Mouse (Mus musculus): ENCODE results near the gene Slc18a2. TPM values are rescaled to one million over a fixed set of nuclear protein-coding genes. Genes with fewer than 3 reads are reported as not detected.

Slc18a2 gene
- polyA plus RNA-seq, 1 experiment from 2014 or later = 9.7 TPM

Other genes starting within 250 kb of the Slc18a2 start
- 0.18 and 0.28 TPM in 2 replicates for gene Shtn1, start 184.8 kb upstream of the Slc18a2 start, polyA plus RNA-seq (2016; fragmentation: Nextera tagmentation; extraction: Ambion mirVana)
- not detected in 2 replicates for gene Vax1, start 90.8 kb upstream of the Slc18a2 start, polyA plus RNA-seq (2016; fragmentation: Nextera tagmentation; extraction: Ambion mirVana)
- gene Kcnk18, start 41.7 kb upstream of the Slc18a2 start, polyA plus RNA-seq (2016; fragmentation: Nextera tagmentation; extraction: Ambion mirVana) = not detected in 2 replicates
- 7.6 and 11.1 TPM in 2 replicates for gene Rps12-ps3, start 61.4 kb downstream of the Slc18a2 start, polyA plus RNA-seq (2016; fragmentation: Nextera tagmentation; extraction: Ambion mirVana)
- gene Pdzd8, start 84.9 kb downstream of the Slc18a2 start, polyA plus RNA-seq (2016; fragmentation: Nextera tagmentation; extraction: Ambion mirVana) = 10.7 and 12.4 TPM in 2 replicates
- gene Emx2, start 197.5 kb downstream of the Slc18a2 start, polyA plus RNA-seq (2016; fragmentation: Nextera tagmentation; extraction: Ambion mirVana) = 12.0 and 12.7 TPM in 2 replicates